Mouse (Mus musculus): ENCODE data around the gene Kcnc3. TPM values are rescaled to one million over a fixed set of nuclear protein-coding genes. Genes with fewer than 3 reads are reported as not detected.
A peak's percentile ranks its signal among the peaks of the same experiment; 100 is the strongest.

The Kcnc3 gene
- polyA plus RNA-seq, 1 experiment from 2014 or later: 0.18 TPM

DNA sequence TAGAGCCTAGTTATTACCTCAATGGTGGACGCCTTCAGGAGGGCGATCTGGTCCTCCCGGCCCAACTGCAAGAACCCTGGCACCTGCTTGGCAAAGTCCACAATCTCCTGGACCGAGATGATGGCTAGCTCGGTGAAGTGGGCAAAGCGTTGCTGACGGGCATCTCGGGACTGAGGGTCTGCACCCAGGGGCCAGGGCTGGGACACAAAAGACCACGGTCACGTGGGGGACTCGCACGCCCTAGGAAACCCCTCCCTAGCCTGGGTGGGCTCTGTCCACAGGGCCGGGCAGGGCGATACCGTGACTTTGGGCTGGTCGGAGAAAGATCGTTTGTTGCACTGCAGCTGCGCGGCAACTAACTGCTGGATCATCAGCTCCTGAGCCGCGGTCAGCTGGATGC is 39.2 kb upstream of the Kcnc3 start:
- no peak for ATAC-seq
- in situ Hi-C loops (cut with MboI; ENCODE audit: low pct_unique_long_range_greater_than_20kb): loop anchor here (5.0 kb wide), 1 partner anchor 44 kb away; no protein-coding TSS in a partner anchor
- POLR2A ChIA-PET: interaction anchor here (1.1 kb wide), 1 partner anchor 30 kb away, joined by 3 read pairs; no protein-coding TSS in a partner anchor
- DNase-seq (ENCODE audit: low read depth, low spot score): no peak
- no peak for TF ChIP-seq CTCF (IDR thresholded peaks at IDR 0.05)
- no peaks in the 10 kb centered on the region for H3K27me3 ChIP-seq
- CTCF ChIA-PET: interaction anchor here (0.8 kb wide), 1 partner anchor 30 kb away, joined by 3 read pairs; no protein-coding TSS in a partner anchor

GRCm38 (mm10) chr7:44551731-44552130 is 38.7 kb upstream of the Kcnc3 start:
- ATAC-seq: no peak
- CTCF ChIA-PET: interaction anchor here (0.8 kb wide), 1 partner anchor 30 kb away, joined by 3 read pairs; no protein-coding TSS in a partner anchor
- POLR2A ChIA-PET: interaction anchor here (1.1 kb wide), 1 partner anchor 30 kb away, joined by 3 read pairs; no protein-coding TSS in a partner anchor
- no peak for DNase-seq (ENCODE audit: low read depth, low spot score)
- in situ Hi-C loops (cut with MboI; ENCODE audit: low pct_unique_long_range_greater_than_20kb): loop anchor here (5.0 kb wide), 1 partner anchor 44 kb away; no protein-coding TSS in a partner anchor
- TF ChIP-seq CTCF (IDR thresholded peaks at IDR 0.05): no peak
- H3K27me3 ChIP-seq: no peaks in the 10 kb centered on the region

DNA sequence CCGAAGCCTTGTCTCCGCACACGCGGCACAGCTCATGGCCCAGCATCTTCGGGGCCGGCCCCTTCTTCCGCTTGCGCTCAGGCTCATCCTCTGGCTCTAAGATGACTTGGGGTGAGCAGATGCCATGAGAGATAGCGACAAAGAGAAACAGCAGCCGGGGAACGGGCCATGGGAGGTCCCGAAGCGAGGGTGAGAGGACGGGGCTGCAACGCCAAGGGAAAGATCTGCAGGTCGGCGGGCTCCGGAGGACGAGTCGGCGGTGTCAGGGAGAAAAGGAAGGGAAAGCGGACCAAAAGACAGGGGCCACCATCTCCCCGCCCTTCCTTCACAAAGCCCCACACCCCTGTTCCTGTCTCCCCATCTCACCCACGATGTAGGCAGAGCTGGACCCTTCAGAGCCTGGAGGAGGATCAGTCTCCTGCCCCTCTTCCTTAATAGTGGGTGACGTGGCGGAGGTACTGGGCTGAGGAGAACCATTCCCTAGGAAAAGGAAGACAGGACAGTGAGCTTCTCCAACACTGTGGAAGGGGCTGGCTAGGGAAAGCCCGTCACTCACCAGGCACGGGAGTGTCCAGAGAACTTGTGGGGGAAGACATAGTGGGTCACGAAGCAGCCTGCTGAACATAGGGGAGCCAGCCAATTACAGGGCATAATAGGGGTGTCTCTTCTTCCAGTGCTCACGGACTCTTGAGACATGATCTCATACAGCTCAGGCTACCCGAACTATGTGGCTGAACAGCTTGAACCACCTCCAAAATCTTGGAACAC is 38.1 kb upstream of the Kcnc3 start:
- ChIA-PET CTCF (no interaction called here), POLR2A (no interaction called here)
- in situ Hi-C loops (cut with MboI; ENCODE audit: low pct_unique_long_range_greater_than_20kb): loop anchor here (5.0 kb wide), 1 partner anchor 45 kb away; no protein-coding TSS in a partner anchor
- no peaks in the 10 kb centered on the region for H3K27me3 ChIP-seq
- ATAC-seq: no peak
- no peak for TF ChIP-seq CTCF (IDR thresholded peaks at IDR 0.05)
- no peak for DNase-seq (ENCODE audit: low read depth, low spot score)

- no peaks in the 10 kb centered on the region for H3K27me3 ChIP-seq
- DNase-seq (ENCODE audit: low read depth, low spot score) (peak; percentile 50), ATAC-seq (peak; percentile 51)
- TF ChIP-seq CTCF (IDR thresholded peaks at IDR 0.05): no peak
- ChIA-PET CTCF (no interaction called here), POLR2A (interaction anchor here (0.8 to 0.9 kb wide), 2 partner anchors 17 to 115 kb away, joined by 3 to 4 read pairs; no protein-coding TSS in a partner anchor)
- in situ Hi-C loops (cut with MboI; ENCODE audit: low pct_unique_long_range_greater_than_20kb): loop anchor here (5.0 kb wide), 1 partner anchor 46 kb away; no protein-coding TSS in a partner anchor
Measured at GRCm38 (mm10) chr7:44553196-44553764, 37.2 kb upstream of the Kcnc3 start.

- in situ Hi-C loops (cut with MboI; ENCODE audit: low pct_unique_long_range_greater_than_20kb): loop anchor here (5.0 kb wide), 1 partner anchor 47 kb away; no protein-coding TSS in a partner anchor
- TF ChIP-seq CTCF (IDR thresholded peaks at IDR 0.05): no peak
- peak; percentile 62 for DNase-seq (ENCODE audit: low read depth, low spot score)
- ChIA-PET CTCF (interaction anchor here (1.1 kb wide), 1 partner anchor 27 kb away, joined by 4 read pairs; no protein-coding TSS in a partner anchor), POLR2A (interaction anchor here (0.8 to 0.9 kb wide), 2 partner anchors 17 to 116 kb away, joined by 3 to 4 read pairs; no protein-coding TSS in a partner anchor)
- ATAC-seq: peak; percentile 72
- no peaks in the 10 kb centered on the region for H3K27me3 ChIP-seq
Measured at GRCm38 (mm10) chr7:44553826-44554225, 36.6 kb upstream of the Kcnc3 start, which contains the start of gene Nr1h2. Gene Nr1h2, minus strand, starts transcription at chr7:44553951.

DNA sequence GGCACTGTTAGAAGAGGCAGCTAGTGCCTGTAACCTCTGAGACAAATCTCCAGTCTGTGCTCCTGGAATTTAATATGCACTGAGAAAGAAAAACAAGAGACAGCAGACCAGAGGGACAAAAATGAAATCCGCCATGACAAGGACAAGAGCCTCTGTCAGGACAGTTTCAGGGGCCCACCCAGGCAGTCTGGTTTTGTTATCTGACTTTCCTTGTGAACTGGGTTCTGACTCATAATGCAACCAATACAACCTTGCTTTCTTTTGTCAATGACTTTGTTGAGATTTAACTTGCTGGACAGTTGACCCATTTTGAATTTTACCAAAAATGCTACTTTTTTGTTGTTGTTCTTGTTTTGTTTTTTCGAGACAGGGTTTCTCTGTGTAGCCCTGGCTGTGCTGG is 32.8 kb upstream of the Kcnc3 start:
- CTCF ChIA-PET: no interaction called here
- ATAC-seq (no peak), DNase-seq (ENCODE audit: low read depth, low spot score) (no peak)
- in situ Hi-C loops (cut with MboI; ENCODE audit: low pct_unique_long_range_greater_than_20kb): no loop called here
- POLR2A ChIA-PET: no interaction called here
- no peak for TF ChIP-seq CTCF (IDR thresholded peaks at IDR 0.05)
- H3K27me3 ChIP-seq: no peaks in the 10 kb centered on the region

- ChIA-PET CTCF (interaction anchor here (0.7 to 2.1 kb wide), 7 partner anchors 11 to 90 kb away, joined by 3 to 12 read pairs (median 4); no protein-coding TSS in a partner anchor), POLR2A (no interaction called here)
- in situ Hi-C loops (cut with MboI; ENCODE audit: low pct_unique_long_range_greater_than_20kb): no loop called here
- no peak for DNase-seq (ENCODE audit: low read depth, low spot score)
- H3K27me3 ChIP-seq: no peaks in the 10 kb centered on the region
- no peak for TF ChIP-seq CTCF (IDR thresholded peaks at IDR 0.05)
- peak; percentile 32 for ATAC-seq
Measured at GRCm38 (mm10) chr7:44560435-44561400, 29.7 kb upstream of the Kcnc3 start.

- ChIA-PET POLR2A (interaction anchor here (0.7 kb wide), 1 partner anchor 294 kb away, joined by 3 read pairs; the partner anchor contains the start of gene Pnkp), CTCF (interaction anchor here (0.9 to 1.2 kb wide), 2 partner anchors 34 to 41 kb away, joined by 3 read pairs; no protein-coding TSS in a partner anchor)
- ATAC-seq (no peak), DNase-seq (ENCODE audit: low read depth, low spot score) (no peak)
- no peak for TF ChIP-seq CTCF (IDR thresholded peaks at IDR 0.05)
- H3K27me3 ChIP-seq: no peaks in the 10 kb centered on the region
- in situ Hi-C loops (cut with MboI; ENCODE audit: low pct_unique_long_range_greater_than_20kb): no loop called here
Measured at GRCm38 (mm10) chr7:44563284-44563683, 27.2 kb upstream of the Kcnc3 start.

DNA sequence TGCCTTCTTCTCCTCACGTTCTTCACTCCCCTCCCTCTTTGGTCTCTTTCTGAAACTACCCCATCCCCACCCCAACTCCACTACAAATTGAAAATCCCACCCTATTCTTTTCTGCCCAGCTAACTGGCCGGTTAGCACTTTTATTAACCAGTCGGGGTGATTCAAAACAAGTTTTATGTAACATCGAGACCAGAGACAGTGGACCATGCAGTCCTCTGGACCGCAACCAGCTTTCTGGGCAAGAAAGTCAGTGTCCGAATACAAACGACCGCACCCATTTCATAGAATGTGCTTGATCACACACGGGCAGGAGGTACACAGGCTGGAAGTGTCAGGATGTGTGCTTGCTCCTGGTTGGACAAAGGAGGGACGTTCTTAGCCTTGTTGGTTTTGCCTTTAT is 26.0 kb upstream of the Kcnc3 start:
- in situ Hi-C loops (cut with MboI; ENCODE audit: low pct_unique_long_range_greater_than_20kb): no loop called here
- POLR2A ChIA-PET: no interaction called here
- CTCF ChIA-PET: interaction anchor here (0.7 to 1.2 kb wide), 2 partner anchors 9 to 42 kb away, joined by 3 read pairs; no protein-coding TSS in a partner anchor
- peak; percentile 10 for ATAC-seq
- no peak for DNase-seq (ENCODE audit: low read depth, low spot score)
- no peaks in the 10 kb centered on the region for H3K27me3 ChIP-seq
- no peak for TF ChIP-seq CTCF (IDR thresholded peaks at IDR 0.05)

DNA sequence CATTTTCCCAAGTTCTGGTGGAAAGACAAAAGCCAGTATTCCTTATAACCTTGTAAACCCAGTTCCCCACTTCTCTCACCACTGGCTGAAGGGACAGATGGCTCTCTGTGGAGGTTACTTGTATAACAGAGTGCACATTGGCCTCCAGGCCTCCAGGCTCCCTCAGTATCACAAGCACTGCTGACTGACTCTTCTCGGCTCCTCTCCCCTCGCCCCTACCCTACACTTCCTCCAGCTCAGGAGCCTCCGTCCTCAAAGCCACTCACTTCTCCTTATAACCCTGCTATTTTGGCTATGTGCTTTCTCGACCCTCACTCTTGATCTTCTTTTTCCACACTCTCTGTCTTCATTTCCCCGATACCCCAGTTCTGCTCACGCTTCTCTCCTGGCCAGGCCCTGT is 25.1 kb upstream of the Kcnc3 start:
- ChIA-PET POLR2A (no interaction called here), CTCF (no interaction called here)
- no peak for ATAC-seq
- peaks cover 4% of the 10 kb centered on the region for H3K27me3 ChIP-seq
- in situ Hi-C loops (cut with MboI; ENCODE audit: low pct_unique_long_range_greater_than_20kb): no loop called here
- DNase-seq (ENCODE audit: low read depth, low spot score): no peak
- TF ChIP-seq CTCF (IDR thresholded peaks at IDR 0.05): no peak

Measured in Patski (cell line).